Mouse (Mus musculus): ENCODE results near the gene Olfr1418.

Olfr1418 gene

GRCm38 (mm10) chr19:11810003-11810758 lies 50.7 kb downstream of the Olfr1418 start:
- no peak for DNase-seq

- DNase-seq = no peak
Observed at GRCm38 (mm10) chr19:11808452-11808851, 52.4 kb downstream of the Olfr1418 start.

GRCm38 (mm10) chr19:11807822-11808221 lies 53.0 kb downstream of the Olfr1418 start:
- DNase-seq = no peak

GRCm38 (mm10) chr19:11807251-11807650 lies 53.6 kb downstream of the Olfr1418 start:
- no peak for DNase-seq

- peak; percentile 67 to 73 for DNase-seq
Observed at GRCm38 (mm10) chr19:11804423-11804822, 56.4 kb downstream of the Olfr1418 start.
